Mouse (Mus musculus): ENCODE data around the gene Slu7. TPM values are rescaled to one million over a fixed set of nuclear protein-coding genes. Genes with fewer than 3 reads are reported as not detected.

Slu7 gene
- polyA plus RNA-seq, 1 experiment from 2014 or later, result 73.5 TPM

- H3K36me3 ChIP-seq, result no peaks in the 10 kb centered on the region
- peaks cover 10% of the 10 kb centered on the region for H3K27me3 ChIP-seq
- peak overlapping the region; percentile 30 for H3K4me3 ChIP-seq
- peaks cover 12% of the 10 kb centered on the region for H3K4me1 ChIP-seq
- H3K9me3 ChIP-seq, result no peaks in the 10 kb centered on the region
- peak overlapping the region; percentile 58 for H3K4me2 ChIP-seq (replicated peaks)
- no peak overlapping the region for H3K27ac ChIP-seq (replicated peaks)
- 55% methylated on average over 15 of the region's 15 CpGs for WGBS
- H3K9ac ChIP-seq (replicated peaks), result 0 out of 2 replicates have a peak overlapping the region, but pooled peaks have one; percentile 25
- peak; percentile 59 for ATAC-seq (ENCODE audit: low FRiP score, low read depth)
Observed at GRCm38 (mm10) chr11:43473635-43474224, 40.2 kb downstream of the Slu7 start.

- WGBS, result 2% methylated on average over 24 of the region's 24 CpGs
- peaks cover 12% of the 10 kb centered on the region for H3K4me1 ChIP-seq
- peaks cover 10% of the 10 kb centered on the region for H3K27me3 ChIP-seq
- H3K36me3 ChIP-seq, result no peaks in the 10 kb centered on the region
- H3K4me3 ChIP-seq, result peak within 1 kb of the TSS; percentile 30
- peak within 1 kb of the TSS; percentile 58 for H3K4me2 ChIP-seq (replicated peaks)
- no peak within 1 kb of the TSS for H3K27ac ChIP-seq (replicated peaks)
- H3K9me3 ChIP-seq, result no peaks in the 10 kb centered on the region
- H3K9ac ChIP-seq (replicated peaks), result peak within 1 kb of the TSS; percentile 25; the same call in 1 of the 2 replicates
- peak; percentile 83 for ATAC-seq (ENCODE audit: low FRiP score, low read depth)
Observed at GRCm38 (mm10) chr11:43474225-43474774, 40.8 kb downstream of the Slu7 start, which contains the start of gene C1qtnf2. TSS of gene C1qtnf2 (plus strand) at chr11:43474276.

GRCm38 (mm10) chr11:43479376-43479775 is 45.8 kb downstream of the Slu7 start:
- ATAC-seq (ENCODE audit: low FRiP score, low read depth), result no peak
- no peak overlapping the region for H3K4me2 ChIP-seq (replicated peaks)
- no peak overlapping the region for H3K4me3 ChIP-seq
- no peaks in the 10 kb centered on the region for H3K9me3 ChIP-seq
- 84% methylated on average over 3 of the region's 3 CpGs for WGBS
- no peak overlapping the region for H3K27ac ChIP-seq (replicated peaks)
- peaks cover 6% of the 10 kb centered on the region for H3K4me1 ChIP-seq
- no peaks in the 10 kb centered on the region for H3K36me3 ChIP-seq
- peaks cover 6% of the 10 kb centered on the region; the same call in 1 of the 2 replicates for H3K27me3 ChIP-seq
- no peak overlapping the region for H3K9ac ChIP-seq (replicated peaks)

- Histone ChIP-seq H3K27ac (replicated peaks) (no peak overlapping the region), H3K4me1 (peaks cover 9% of the 10 kb centered on the region; the same call in 1 of the 2 replicates), H3K9me3 (no peaks in the 10 kb centered on the region), H3K27me3 (peaks cover 7% of the 10 kb centered on the region), H3K4me2 (replicated peaks) (no peak overlapping the region), H3K9ac (replicated peaks) (no peak overlapping the region), H3K4me3 (no peak overlapping the region), H3K36me3 (no peaks in the 10 kb centered on the region)
- no peak for ATAC-seq (ENCODE audit: low FRiP score, low read depth)
- 53% methylated on average over 5 of the region's 5 CpGs for WGBS
Observed at GRCm38 (mm10) chr11:43480561-43480960, 47.0 kb downstream of the Slu7 start.

- H3K4me2 ChIP-seq (replicated peaks), result no peak overlapping the region
- no peaks in the 10 kb centered on the region for H3K9me3 ChIP-seq
- H3K4me1 ChIP-seq, result peaks cover 9% of the 10 kb centered on the region; the same call in 1 of the 2 replicates
- H3K9ac ChIP-seq (replicated peaks), result no peak overlapping the region
- no peaks in the 10 kb centered on the region for H3K36me3 ChIP-seq
- WGBS, result 70% methylated on average over 3 of the region's 3 CpGs
- H3K4me3 ChIP-seq, result no peak overlapping the region
- H3K27me3 ChIP-seq, result peaks cover 6% of the 10 kb centered on the region
- ATAC-seq (ENCODE audit: low FRiP score, low read depth), result no peak
- H3K27ac ChIP-seq (replicated peaks), result no peak overlapping the region
Observed at GRCm38 (mm10) chr11:43481672-43482522, 48.4 kb downstream of the Slu7 start.

GRCm38 (mm10) chr11:43483122-43483792 is 49.7 kb downstream of the Slu7 start:
- Histone ChIP-seq H3K36me3 (no peaks in the 10 kb centered on the region), H3K4me3 (no peak overlapping the region), H3K27ac (replicated peaks) (no peak overlapping the region), H3K9me3 (no peaks in the 10 kb centered on the region), H3K4me1 (peaks cover 9% of the 10 kb centered on the region; the same call in 1 of the 2 replicates), H3K27me3 (peaks cover 4% of the 10 kb centered on the region; the same call in 1 of the 2 replicates), H3K9ac (replicated peaks) (no peak overlapping the region), H3K4me2 (replicated peaks) (no peak overlapping the region)
- WGBS, result 60% methylated on average over 6 of the region's 6 CpGs
- ATAC-seq (ENCODE audit: low FRiP score, low read depth), result no peak

- H3K36me3 ChIP-seq, result no peaks in the 10 kb centered on the region
- WGBS, result 88% methylated on average over 4 of the region's 4 CpGs
- H3K9me3 ChIP-seq, result no peaks in the 10 kb centered on the region
- H3K27ac ChIP-seq (replicated peaks), result no peak overlapping the region
- H3K4me2 ChIP-seq (replicated peaks), result no peak overlapping the region
- H3K4me1 ChIP-seq, result peaks cover 9% of the 10 kb centered on the region; the same call in 1 of the 2 replicates
- H3K4me3 ChIP-seq, result no peak overlapping the region
- H3K9ac ChIP-seq (replicated peaks), result no peak overlapping the region
- 0 out of 2 replicates have a peak, but pooled peaks have one; percentile 16 for ATAC-seq (ENCODE audit: low FRiP score, low read depth)
- peaks cover 4% of the 10 kb centered on the region; the same call in 1 of the 2 replicates for H3K27me3 ChIP-seq
Observed at GRCm38 (mm10) chr11:43484057-43484456, 50.5 kb downstream of the Slu7 start.

- H3K4me2 ChIP-seq (replicated peaks), result no peak overlapping the region
- H3K4me1 ChIP-seq, result peaks cover 9% of the 10 kb centered on the region; the same call in 1 of the 2 replicates
- H3K27ac ChIP-seq (replicated peaks), result no peak overlapping the region
- peaks cover 4% of the 10 kb centered on the region; the same call in 1 of the 2 replicates for H3K27me3 ChIP-seq
- peak; percentile 71 for ATAC-seq (ENCODE audit: low FRiP score, low read depth)
- no peaks in the 10 kb centered on the region for H3K9me3 ChIP-seq
- H3K9ac ChIP-seq (replicated peaks), result no peak overlapping the region
- no peak overlapping the region for H3K4me3 ChIP-seq
- H3K36me3 ChIP-seq, result no peaks in the 10 kb centered on the region
- 45% methylated on average over 11 of the region's 11 CpGs for WGBS
Observed at GRCm38 (mm10) chr11:43484652-43485051, 51.1 kb downstream of the Slu7 start.

GRCm38 (mm10) chr11:43485855-43486254 is 52.3 kb downstream of the Slu7 start:
- Histone ChIP-seq H3K36me3 (no peaks in the 10 kb centered on the region), H3K27me3 (peaks cover 4% of the 10 kb centered on the region; the same call in 1 of the 2 replicates), H3K4me1 (peaks cover 9% of the 10 kb centered on the region; the same call in 1 of the 2 replicates), H3K4me2 (replicated peaks) (no peak overlapping the region), H3K9ac (replicated peaks) (no peak overlapping the region), H3K4me3 (no peak overlapping the region), H3K27ac (replicated peaks) (no peak overlapping the region), H3K9me3 (no peaks in the 10 kb centered on the region)
- WGBS, result 94% methylated on average over 9 of the region's 9 CpGs
- ATAC-seq (ENCODE audit: low FRiP score, low read depth), result no peak

- peak; percentile 34; the same call in 1 of the 2 replicates for ATAC-seq (ENCODE audit: low FRiP score, low read depth)
Observed at GRCm38 (mm10) chr11:43492663-43493062, 59.1 kb downstream of the Slu7 start.

GRCm38 (mm10) chr11:43493815-43494409 is 60.4 kb downstream of the Slu7 start:
- Histone ChIP-seq H3K4me1 (peaks cover 7% of the 10 kb centered on the region; the same call in 1 of the 2 replicates), H3K36me3 (no peaks in the 10 kb centered on the region), H3K4me2 (replicated peaks) (no peak overlapping the region), H3K9ac (replicated peaks) (no peak overlapping the region), H3K27me3 (0 out of 2 replicates have a peak, but pooled peaks cover 2% of the 10 kb centered on the region), H3K9me3 (peaks cover 8% of the 10 kb centered on the region; the same call in 1 of the 2 replicates), H3K4me3 (no peak overlapping the region), H3K27ac (replicated peaks) (no peak overlapping the region)
- ATAC-seq (ENCODE audit: low FRiP score, low read depth), result peak; percentile 81; the same call in 1 of the 2 replicates
- 18% methylated on average over 6 of the region's 6 CpGs for WGBS

More at GRCm38 (mm10) chr11:43492663-43493062, 59.1 kb downstream of the Slu7 start:
- Histone ChIP-seq H3K4me3 (no peak overlapping the region), H3K36me3 (no peaks in the 10 kb centered on the region), H3K4me2 (replicated peaks) (no peak overlapping the region), H3K9me3 (no peaks in the 10 kb centered on the region), H3K9ac (replicated peaks) (no peak overlapping the region), H3K27me3 (0 out of 2 replicates have a peak, but pooled peaks cover 2% of the 10 kb centered on the region), H3K4me1 (peaks cover 7% of the 10 kb centered on the region; the same call in 1 of the 2 replicates), H3K27ac (replicated peaks) (no peak overlapping the region)
- 23% methylated on average over 7 of the region's 7 CpGs for WGBS

All from midbrain, embryonic 12.5 days (tissue).